Mouse (Mus musculus): ENCODE data around the gene Cnpy3. TPM values are rescaled to one million over a fixed set of nuclear protein-coding genes. Genes with fewer than 3 reads are reported as not detected.

The Cnpy3 gene
- polyA plus RNA-seq, 1 experiment from 2014 or later = 47.7 TPM

DNA sequence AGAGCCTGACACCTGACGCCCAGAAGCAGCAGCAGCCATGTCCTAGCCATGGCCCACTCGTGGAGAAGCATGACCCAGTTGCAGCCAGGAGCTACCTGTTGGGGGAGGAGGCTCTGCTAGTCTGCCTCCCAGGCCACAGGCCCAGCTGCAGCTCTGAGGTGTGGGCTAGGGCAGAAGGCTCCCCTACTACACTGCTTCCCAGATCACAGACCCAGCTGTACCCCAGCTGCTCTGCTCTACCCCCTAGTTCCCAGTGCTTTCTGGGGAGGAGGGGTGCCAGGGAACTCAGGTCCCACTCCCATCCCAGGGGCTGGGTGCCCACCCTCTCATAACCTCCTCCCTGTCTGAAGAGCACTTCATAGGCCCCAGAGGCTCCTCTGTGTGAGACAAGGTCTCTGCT lies 11.5 kb upstream of the Cnpy3 start, which contains the start of gene Ptcra:
TSS of gene Ptcra (minus strand) at position 169 of the 400 bp plus-strand sequence.
- Histone ChIP-seq H3K4me2 (no peak within 1 kb of the TSS), H3K4me1 (no peaks in the 10 kb centered on the region), H3K9ac (no peak within 1 kb of the TSS), H3K36me3 (no peaks in the 10 kb centered on the region), H3K9me3 (no peaks in the 10 kb centered on the region), H3K27ac (replicated peaks) (no peak within 1 kb of the TSS), H3K27me3 (replicated peaks) (no peaks in the 10 kb centered on the region), H3K4me3 (no peak within 1 kb of the TSS)
- WGBS = 55% methylated on average over 2 of the region's 2 CpGs
- ATAC-seq (ENCODE audit: extremely low read depth, insufficient number of reproducible peaks, low FRiP score, low TSS enrichment) = no peak

DNA sequence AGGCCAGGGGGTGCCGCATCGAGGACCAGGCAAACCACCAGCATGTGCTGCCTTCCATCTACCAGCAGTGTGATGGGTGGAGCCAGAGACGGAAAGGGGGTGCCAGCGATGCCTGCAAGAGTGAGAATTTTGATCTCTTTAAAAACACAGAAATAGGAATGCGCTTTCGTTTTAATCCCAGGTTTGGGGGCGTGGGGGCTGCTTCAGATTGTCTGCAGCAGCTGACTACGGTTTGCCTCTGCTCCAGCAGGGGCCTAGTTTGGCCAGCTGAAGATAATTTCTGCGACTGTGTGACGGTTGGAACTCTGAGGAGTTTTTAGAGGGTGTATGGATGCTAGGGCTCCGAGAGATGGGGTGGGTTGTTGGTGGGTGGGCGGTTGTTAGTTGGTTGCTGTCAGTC lies 6.7 kb upstream of the Cnpy3 start:
- no peak overlapping the region for H3K9ac ChIP-seq
- H3K27me3 ChIP-seq (replicated peaks) = no peaks in the 10 kb centered on the region
- H3K27ac ChIP-seq (replicated peaks) = no peak overlapping the region
- no peaks in the 10 kb centered on the region for H3K9me3 ChIP-seq
- no peaks in the 10 kb centered on the region for H3K4me1 ChIP-seq
- ATAC-seq (ENCODE audit: extremely low read depth, insufficient number of reproducible peaks, low FRiP score, low TSS enrichment) = no peak
- no peaks in the 10 kb centered on the region for H3K36me3 ChIP-seq
- H3K4me3 ChIP-seq = no peak overlapping the region
- WGBS = 75% methylated on average over 12 of the region's 12 CpGs
- H3K4me2 ChIP-seq = no peak overlapping the region

GRCm38 (mm10) chr17:46751056-46751793 lies 789 bp downstream of the Cnpy3 start:
- peaks cover 16% of the 10 kb centered on the region for H3K4me1 ChIP-seq
- no peaks in the 10 kb centered on the region for H3K27me3 ChIP-seq (replicated peaks)
- H3K4me3 ChIP-seq = peak overlapping the region; percentile 85
- ATAC-seq (ENCODE audit: extremely low read depth, insufficient number of reproducible peaks, low FRiP score, low TSS enrichment) = no peak
- peak overlapping the region; percentile 89 for H3K27ac ChIP-seq (replicated peaks)
- 28% methylated on average over 16 of the region's 16 CpGs for WGBS
- peak overlapping the region; percentile 84 for H3K4me2 ChIP-seq
- H3K9me3 ChIP-seq = no peaks in the 10 kb centered on the region
- peak overlapping the region; percentile 90 for H3K9ac ChIP-seq
- H3K36me3 ChIP-seq = peaks cover 17% of the 10 kb centered on the region

DNA sequence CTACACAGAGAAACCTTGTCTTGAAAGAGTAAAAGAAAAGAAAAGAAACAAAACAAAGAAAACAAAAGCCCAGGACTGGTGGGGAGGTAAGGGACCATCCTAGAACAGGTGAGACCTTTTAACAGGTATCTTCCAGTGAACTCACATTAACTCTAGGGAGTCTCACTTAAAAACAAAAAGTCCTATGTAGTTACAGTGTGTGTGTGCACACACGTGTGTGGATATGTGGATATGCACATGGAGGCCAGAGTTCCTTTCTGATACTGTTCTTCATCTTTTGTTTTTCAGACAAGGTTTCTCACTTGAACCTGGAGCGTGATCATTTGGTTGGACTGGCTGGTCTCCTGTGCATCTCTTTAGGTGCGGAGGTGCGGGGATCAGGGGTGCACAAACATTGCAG lies 1.4 kb downstream of the Cnpy3 start:
- H3K4me2 ChIP-seq = peak overlapping the region; percentile 84
- H3K36me3 ChIP-seq = peaks cover 23% of the 10 kb centered on the region
- H3K27me3 ChIP-seq (replicated peaks) = no peaks in the 10 kb centered on the region
- peak overlapping the region; percentile 85 for H3K4me3 ChIP-seq
- H3K9me3 ChIP-seq = no peaks in the 10 kb centered on the region
- H3K27ac ChIP-seq (replicated peaks) = no peak overlapping the region
- peak overlapping the region; percentile 90; the same call in 1 of the 2 replicates for H3K9ac ChIP-seq
- H3K4me1 ChIP-seq = peaks cover 16% of the 10 kb centered on the region
- 94% methylated on average over 4 of the region's 4 CpGs for WGBS
- ATAC-seq (ENCODE audit: extremely low read depth, insufficient number of reproducible peaks, low FRiP score, low TSS enrichment) = no peak

- 91% methylated on average over 5 of the region's 5 CpGs for WGBS
- Histone ChIP-seq H3K4me1 (peaks cover 16% of the 10 kb centered on the region), H3K9ac (no peak overlapping the region), H3K4me3 (no peak overlapping the region), H3K27ac (replicated peaks) (no peak overlapping the region), H3K36me3 (peaks cover 32% of the 10 kb centered on the region), H3K27me3 (replicated peaks) (no peaks in the 10 kb centered on the region), H3K9me3 (no peaks in the 10 kb centered on the region), H3K4me2 (no peak overlapping the region)
- no peak for ATAC-seq (ENCODE audit: extremely low read depth, insufficient number of reproducible peaks, low FRiP score, low TSS enrichment)
Measured at GRCm38 (mm10) chr17:46749282-46749681, 2.7 kb downstream of the Cnpy3 start.

DNA sequence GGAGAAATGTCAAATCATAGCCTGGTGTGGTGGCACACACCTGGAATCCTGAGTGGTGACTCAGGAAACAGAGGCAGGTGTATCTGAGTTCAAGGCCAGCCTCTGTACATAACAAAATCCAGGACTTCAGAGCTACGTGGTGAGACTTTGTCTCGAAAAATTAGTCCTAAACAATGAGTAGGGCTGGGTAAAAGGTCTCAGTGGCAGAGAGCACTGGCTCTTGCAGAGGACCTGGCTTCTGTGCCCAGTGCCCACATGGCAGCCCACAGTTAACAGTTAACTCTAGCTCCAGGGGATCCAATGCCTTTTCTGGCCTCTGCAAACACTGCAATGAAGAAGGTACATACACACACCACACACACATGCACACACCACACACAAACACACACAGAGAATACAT lies 4.2 kb downstream of the Cnpy3 start:
- H3K27ac ChIP-seq (replicated peaks) = no peak overlapping the region
- WGBS = 82% methylated on average over 2 of the region's 2 CpGs
- H3K4me2 ChIP-seq = no peak overlapping the region
- peaks cover 47% of the 10 kb centered on the region for H3K36me3 ChIP-seq
- H3K4me3 ChIP-seq = no peak overlapping the region
- no peaks in the 10 kb centered on the region for H3K9me3 ChIP-seq
- H3K9ac ChIP-seq = no peak overlapping the region
- H3K27me3 ChIP-seq (replicated peaks) = no peaks in the 10 kb centered on the region
- peaks cover 16% of the 10 kb centered on the region for H3K4me1 ChIP-seq
- no peak for ATAC-seq (ENCODE audit: extremely low read depth, insufficient number of reproducible peaks, low FRiP score, low TSS enrichment)

DNA sequence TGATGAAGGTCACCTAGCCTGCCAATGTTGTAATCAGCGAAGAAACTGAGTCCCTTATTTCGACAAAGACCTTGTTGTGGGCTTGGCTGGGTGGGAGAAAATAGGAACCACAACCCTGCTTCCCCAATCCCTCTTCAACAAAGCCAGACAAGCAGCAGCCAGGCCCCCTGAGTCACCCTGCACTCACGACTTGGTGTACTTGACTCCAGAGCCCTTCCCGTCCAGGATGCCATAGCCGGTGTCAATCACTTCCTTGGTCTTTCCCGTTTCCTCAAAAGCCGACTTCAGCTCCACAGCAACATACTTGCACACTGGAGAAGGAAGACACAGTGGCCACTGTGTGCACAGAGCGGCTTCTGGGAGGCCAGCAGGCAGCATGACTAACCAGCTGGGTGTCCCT lies 4.8 kb downstream of the Cnpy3 start:
- Histone ChIP-seq H3K27ac (replicated peaks) (no peak overlapping the region), H3K9me3 (no peaks in the 10 kb centered on the region), H3K27me3 (replicated peaks) (no peaks in the 10 kb centered on the region), H3K4me1 (peaks cover 13% of the 10 kb centered on the region), H3K4me2 (no peak overlapping the region), H3K36me3 (peaks cover 51% of the 10 kb centered on the region), H3K9ac (no peak overlapping the region), H3K4me3 (no peak overlapping the region)
- WGBS = 75% methylated on average over 8 of the region's 8 CpGs
- no peak for ATAC-seq (ENCODE audit: extremely low read depth, insufficient number of reproducible peaks, low FRiP score, low TSS enrichment)

DNA sequence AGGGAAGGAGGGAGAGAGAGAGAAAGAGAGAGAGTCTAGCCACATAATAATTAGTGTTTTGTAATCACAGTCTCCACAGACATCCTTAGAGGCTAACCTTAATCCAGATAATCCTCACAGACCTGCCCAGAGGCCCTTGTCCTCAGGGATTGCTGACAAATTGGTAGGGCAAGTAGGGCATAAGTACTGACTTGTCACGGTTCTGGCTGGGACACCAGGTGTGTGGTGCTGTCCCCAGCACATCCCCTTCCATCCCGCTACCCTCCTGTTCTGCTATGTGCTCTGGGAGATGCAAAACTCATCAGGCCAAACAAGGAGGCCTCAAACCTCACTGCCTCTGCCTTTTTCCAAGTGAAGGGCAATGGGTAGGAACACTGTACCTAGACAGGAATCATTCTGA lies 6.5 kb downstream of the Cnpy3 start:
- Histone ChIP-seq H3K9me3 (no peaks in the 10 kb centered on the region), H3K27me3 (replicated peaks) (no peaks in the 10 kb centered on the region), H3K4me1 (peaks cover 3% of the 10 kb centered on the region), H3K9ac (no peak overlapping the region), H3K4me3 (no peak overlapping the region), H3K36me3 (peaks cover 55% of the 10 kb centered on the region), H3K27ac (replicated peaks) (no peak overlapping the region), H3K4me2 (no peak overlapping the region)
- WGBS = 93% methylated on average over 2 of the region's 2 CpGs
- ATAC-seq (ENCODE audit: extremely low read depth, insufficient number of reproducible peaks, low FRiP score, low TSS enrichment) = no peak

DNA sequence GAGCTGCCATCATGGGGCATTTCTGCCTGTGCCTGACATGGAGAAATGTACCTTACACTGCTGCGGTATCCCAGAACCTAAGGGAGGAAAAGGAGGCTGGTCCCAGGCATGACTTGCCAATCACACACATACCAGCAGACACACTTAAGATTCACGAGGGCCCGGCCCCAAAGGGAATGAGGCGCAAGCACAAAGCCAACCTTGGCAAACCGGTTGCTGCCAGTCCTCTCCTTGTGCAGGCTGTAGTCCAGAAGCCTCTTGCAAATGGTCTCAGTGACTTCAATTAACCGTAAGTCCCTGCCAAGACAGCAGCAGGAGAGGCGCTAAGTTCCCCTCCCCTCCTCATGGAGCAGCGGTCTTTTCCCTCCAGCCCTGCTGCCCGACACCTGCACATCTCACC lies 9.0 kb downstream of the Cnpy3 start:
- H3K9me3 ChIP-seq = no peaks in the 10 kb centered on the region
- no peak overlapping the region for H3K4me2 ChIP-seq
- 87% methylated on average over 9 of the region's 9 CpGs for WGBS
- peaks cover 60% of the 10 kb centered on the region for H3K36me3 ChIP-seq
- no peaks in the 10 kb centered on the region for H3K27me3 ChIP-seq (replicated peaks)
- no peak overlapping the region for H3K4me3 ChIP-seq
- ATAC-seq (ENCODE audit: extremely low read depth, insufficient number of reproducible peaks, low FRiP score, low TSS enrichment) = no peak
- no peak overlapping the region for H3K9ac ChIP-seq
- H3K4me1 ChIP-seq = no peaks in the 10 kb centered on the region
- no peak overlapping the region for H3K27ac ChIP-seq (replicated peaks)

DNA sequence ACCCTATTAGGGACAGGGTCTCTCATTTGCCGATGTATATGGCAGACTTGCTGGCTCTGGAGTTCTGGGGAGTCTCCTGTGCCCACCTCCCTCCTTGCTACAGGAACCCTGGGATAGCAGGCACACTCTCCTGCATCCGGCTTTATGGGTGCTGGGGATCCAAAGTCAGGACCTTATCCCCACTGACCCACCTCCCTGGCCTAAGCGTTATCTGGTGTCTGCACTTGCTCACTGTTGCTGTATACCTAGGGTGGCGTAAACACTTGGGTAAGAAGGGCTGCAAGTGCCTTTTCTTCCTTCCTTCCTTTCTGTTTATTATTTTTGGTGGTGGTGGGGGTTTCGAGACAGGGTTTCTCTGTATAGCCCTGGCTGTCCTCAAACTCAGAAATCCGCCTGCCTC lies 10.7 kb downstream of the Cnpy3 start:
- Histone ChIP-seq H3K4me1 (no peaks in the 10 kb centered on the region), H3K4me2 (no peak overlapping the region), H3K9me3 (no peaks in the 10 kb centered on the region), H3K27ac (replicated peaks) (no peak overlapping the region), H3K9ac (no peak overlapping the region), H3K27me3 (replicated peaks) (no peaks in the 10 kb centered on the region), H3K4me3 (no peak overlapping the region), H3K36me3 (peaks cover 60% of the 10 kb centered on the region)
- WGBS = 83% methylated on average over 6 of the region's 6 CpGs
- no peak for ATAC-seq (ENCODE audit: extremely low read depth, insufficient number of reproducible peaks, low FRiP score, low TSS enrichment)

- H3K4me3 ChIP-seq = no peak overlapping the region
- no peaks in the 10 kb centered on the region for H3K27me3 ChIP-seq (replicated peaks)
- H3K4me2 ChIP-seq = no peak overlapping the region
- H3K36me3 ChIP-seq = peaks cover 34% of the 10 kb centered on the region
- ATAC-seq (ENCODE audit: extremely low read depth, insufficient number of reproducible peaks, low FRiP score, low TSS enrichment) = no peak
- no peaks in the 10 kb centered on the region for H3K4me1 ChIP-seq
- H3K9me3 ChIP-seq = no peaks in the 10 kb centered on the region
- H3K9ac ChIP-seq = no peak overlapping the region
- no peak overlapping the region for H3K27ac ChIP-seq (replicated peaks)
- 62% methylated on average over 8 of the region's 10 CpGs for WGBS
Measured at GRCm38 (mm10) chr17:46736160-46736559, 15.9 kb downstream of the Cnpy3 start.

GRCm38 (mm10) chr17:46735287-46735686 lies 16.7 kb downstream of the Cnpy3 start:
- H3K4me1 ChIP-seq = no peaks in the 10 kb centered on the region
- no peaks in the 10 kb centered on the region for H3K9me3 ChIP-seq
- 83% methylated on average over 7 of the region's 7 CpGs for WGBS
- H3K9ac ChIP-seq = no peak overlapping the region
- H3K4me2 ChIP-seq = no peak overlapping the region
- H3K36me3 ChIP-seq = peaks cover 32% of the 10 kb centered on the region
- ATAC-seq (ENCODE audit: extremely low read depth, insufficient number of reproducible peaks, low FRiP score, low TSS enrichment) = no peak
- no peak overlapping the region for H3K27ac ChIP-seq (replicated peaks)
- peaks cover 3% of the 10 kb centered on the region for H3K27me3 ChIP-seq (replicated peaks)
- H3K4me3 ChIP-seq = no peak overlapping the region
